Mouse (Mus musculus): ENCODE measurements at regions not wholly inside any gene's neighbourhood (a gene's known extent, or its start where the extent isn't known, plus 50 kb on each side); places are given as distances from the start of the nearest gene placed in this dataset.

DNA sequence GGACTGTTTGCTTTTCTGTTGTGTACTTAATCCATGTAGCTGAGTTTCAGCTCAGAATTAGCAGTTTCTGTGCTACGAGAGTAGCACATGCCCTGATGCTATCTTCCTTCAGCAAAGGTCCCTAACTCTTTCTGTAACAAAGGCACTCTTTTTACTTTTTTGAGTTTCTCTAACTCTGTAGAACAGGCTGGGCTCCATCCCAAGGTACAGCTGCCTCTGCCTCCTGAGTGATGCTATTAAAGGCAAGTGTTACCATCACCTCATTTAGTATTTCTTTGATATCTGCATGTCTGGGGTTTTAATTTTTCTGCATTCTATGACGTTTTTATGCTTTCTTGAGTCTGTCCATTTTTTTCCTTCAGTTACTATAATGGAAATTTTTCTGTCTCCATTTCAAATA is 853.9 kb downstream of the Edem1 start:
- DNase-seq = no peak

- DNase-seq = peak; percentile 22
These were observed 901.6 kb downstream of the Edem1 start for GRCm38 (mm10) chr6:109730026-109730425.

GRCm38 (mm10) chr6:109740686-109741085 is 904.7 kb upstream of the Grm7 start:
- peak; percentile 4 for DNase-seq

Data from layer of hippocampus, adult 9-11 months (tissue).